Mouse (Mus musculus) G1E (cell line): ENCODE results near the gene Nox4.

Source experiments
- CTCF ChIP-seq: IDR thresholded peaks from 2 replicates; pipeline ENCODE4 v1.5.1; 2012; ENCODE audit warnings: low read depth, low read length, inconsistent platforms, mixed read lengths
- GATA1 ChIP-seq: IDR thresholded peaks from 2 replicates; pipeline ENCODE4 v1.6.1; 2012; ENCODE audit warnings: borderline replicate concordance, low read length, inconsistent platforms, mixed read lengths
- POLR2AphosphoS5 ChIP-seq: IDR thresholded peaks from 2 replicates; pipeline ENCODE4 v1.6.1; 2012; ENCODE audit warnings: low read depth, low read length, inconsistent platforms; ENCODE audit not compliant: insufficient replicate concordance

DNA sequence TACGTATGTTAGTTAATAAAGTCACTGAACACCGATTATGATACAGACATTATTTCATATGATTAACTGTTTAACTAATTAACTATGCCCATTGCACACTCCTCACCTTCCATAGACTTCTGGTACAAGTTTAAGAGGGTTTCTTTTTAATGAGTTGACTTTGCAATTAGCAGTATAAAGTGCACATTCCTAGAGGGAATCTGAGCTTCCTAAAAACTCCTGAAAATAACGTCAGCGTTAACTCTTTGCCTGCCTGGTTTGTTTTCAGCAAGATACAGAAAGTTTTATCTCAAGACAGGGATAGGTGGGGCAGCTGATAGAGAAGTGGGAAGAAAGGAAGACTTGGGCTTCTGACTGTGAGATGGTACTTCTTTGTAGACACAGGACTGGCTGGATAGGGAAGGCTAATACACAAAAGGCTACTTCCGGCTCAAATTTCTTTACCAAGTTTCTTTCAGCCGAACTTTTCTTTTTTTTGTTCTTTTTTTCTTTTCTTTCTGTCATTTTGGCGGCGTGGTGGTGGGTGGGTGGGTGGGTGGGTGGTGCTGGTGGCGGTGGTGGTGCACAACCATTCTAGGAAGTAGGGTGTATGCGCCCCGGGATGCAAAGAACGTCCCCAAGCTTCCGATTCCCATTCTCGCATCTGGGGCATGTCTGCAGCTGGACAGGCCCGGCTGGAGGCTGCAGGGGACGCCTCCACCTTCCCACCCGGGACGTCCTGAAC, at the start of gene Nox4:
- TF ChIP-seq GATA1 (no peak), CTCF (no peak), POLR2AphosphoS5 (no peak)
